Mouse (Mus musculus) heart, postnatal 10 days (tissue): Measurements from ENCODE around the gene Rps16. TPM values are rescaled to one million over a fixed set of nuclear protein-coding genes. Genes with fewer than 3 reads are reported as not detected.
"Not testable (repeated sequence)": the region's sequence is repeated elsewhere in the genome, so short reads cannot be mapped to it uniquely, and the experiment has no call there.

Source experiments
- DNase-seq, 2 experiments: peaks; one replicate each; pipeline ENCODE4 v3.0.0; 2021
- intact Hi-C: fragments of 180-260 bp; cut with DNase I; formaldehyde crosslinking; loops from one replicate; pipeline ENCODE4 v1.15.1; 2025
- total RNA-seq, 2 experiments: library from RNA; stranded (reverse); gene quantifications; 2 replicates each; pipeline ENCODE4 v1.2.3; 2021

The Rps16 gene
- total RNA-seq, 2 experiments from 2014 or later, result 768 to 852 TPM

DNA sequence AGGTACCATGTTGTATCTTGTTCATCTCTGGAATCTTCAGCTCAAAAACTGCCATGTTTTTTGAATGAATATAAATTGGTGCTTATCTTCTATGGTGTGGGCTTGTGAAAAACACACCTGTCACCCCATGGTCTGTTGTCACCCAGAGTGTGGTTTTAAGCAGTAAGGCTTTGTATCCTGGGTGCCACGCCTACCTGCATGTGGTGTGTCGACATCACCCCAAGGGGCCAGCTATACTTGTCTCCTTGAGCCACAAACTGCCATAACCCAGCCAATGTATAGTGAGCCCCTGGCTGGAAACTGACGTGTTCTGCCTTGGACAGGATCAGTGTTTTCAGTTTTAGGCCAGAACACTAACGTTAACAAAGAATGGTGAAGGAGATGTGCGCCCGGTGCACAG is 33.7 kb downstream of the Rps16 start:
- DNase-seq, result no peak
- intact Hi-C loops, result no loop called here

DNA sequence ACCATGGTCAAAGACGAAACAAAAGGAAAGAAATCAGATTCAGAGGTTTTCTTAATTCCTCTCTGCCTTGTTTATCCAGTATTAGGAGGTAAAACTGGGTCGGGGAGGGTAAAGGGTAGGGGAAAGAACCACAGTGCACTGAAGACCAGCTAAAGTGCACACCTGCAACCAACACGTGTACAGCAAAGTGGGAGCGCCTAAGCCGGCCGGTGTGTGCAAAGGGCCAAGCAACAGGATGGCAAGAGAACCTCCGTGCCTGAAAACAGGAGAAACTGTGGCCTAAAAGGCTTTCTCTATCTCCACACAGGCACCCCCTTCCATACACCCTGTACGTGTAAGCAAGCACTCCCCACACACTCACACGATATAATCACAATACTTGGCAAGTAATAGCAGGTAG is 34.7 kb downstream of the Rps16 start:
- intact Hi-C loops, result no loop called here
- DNase-seq, result no peak

DNA sequence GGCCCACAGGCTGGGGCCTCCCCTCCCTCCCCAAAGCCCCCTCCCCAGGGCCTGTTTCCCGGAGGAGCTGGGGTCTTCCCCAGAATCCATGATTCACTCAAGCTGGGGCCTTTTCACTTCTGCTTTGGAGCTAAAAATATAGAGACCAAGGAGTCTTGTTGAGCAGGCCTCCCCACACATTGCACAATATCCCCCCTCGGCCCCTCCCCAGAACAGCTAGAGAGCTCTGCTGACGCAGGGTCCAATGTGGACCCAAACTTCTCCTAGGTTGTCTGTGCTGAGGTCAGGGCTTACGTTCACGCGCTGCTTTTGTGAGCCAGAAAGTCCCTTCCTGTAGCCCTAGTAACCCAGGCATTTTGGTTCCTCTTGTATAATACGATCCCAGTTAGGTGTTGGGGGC is 35.6 kb downstream of the Rps16 start:
- peak; percentile 35 to 44 for DNase-seq
- intact Hi-C loops, result loop anchor here (1.0 kb wide), 1 partner anchor 13 kb away; no protein-coding TSS in a partner anchor

DNA sequence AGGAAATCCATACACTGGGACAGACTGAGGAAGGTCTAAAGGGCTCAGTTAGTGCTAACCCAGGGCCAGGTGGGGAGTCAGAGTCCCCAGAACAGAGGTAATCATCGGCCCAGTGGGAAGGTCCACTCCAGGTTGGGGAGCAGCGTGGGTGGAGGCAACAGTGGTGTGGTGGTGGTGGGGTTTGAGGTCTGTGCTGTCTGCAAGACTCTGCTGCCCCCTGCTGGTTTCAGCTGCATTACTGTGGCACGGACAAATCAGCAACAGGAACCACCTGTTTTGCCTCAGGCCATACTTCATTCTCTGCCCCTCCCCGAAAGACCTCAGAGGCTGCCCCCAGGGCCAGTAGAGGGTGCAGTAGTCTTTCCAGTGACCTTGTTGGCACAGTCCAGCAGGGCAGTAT is 36.0 kb downstream of the Rps16 start:
- peak; percentile 88 to 94 for DNase-seq
- intact Hi-C loops, result loop anchor here (1.0 kb wide), 1 partner anchor 13 kb away; no protein-coding TSS in a partner anchor

DNA sequence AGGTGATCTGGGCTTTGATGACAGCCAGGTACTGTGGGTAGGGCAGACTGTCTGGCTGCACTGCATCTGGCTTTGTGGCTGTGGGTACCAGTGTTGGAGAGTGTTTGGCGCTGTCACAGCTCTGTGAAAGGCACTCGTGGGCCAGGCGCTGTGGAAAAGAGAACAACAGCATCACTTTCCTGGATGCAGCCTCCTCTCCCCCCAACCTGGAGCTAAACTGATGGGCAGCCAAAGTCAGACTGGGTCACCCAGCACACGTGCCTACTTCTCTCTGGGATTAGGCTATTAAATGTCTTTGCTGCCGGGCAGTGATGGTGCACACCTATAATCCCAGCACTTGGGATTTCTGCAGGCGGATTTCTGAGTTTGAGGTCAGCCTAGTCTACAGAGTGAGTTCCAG is 36.4 kb downstream of the Rps16 start:
- intact Hi-C loops, result loop anchor here (1.0 kb wide), 1 partner anchor 14 kb away; no protein-coding TSS in a partner anchor
- not testable (repeated sequence) for DNase-seq

DNA sequence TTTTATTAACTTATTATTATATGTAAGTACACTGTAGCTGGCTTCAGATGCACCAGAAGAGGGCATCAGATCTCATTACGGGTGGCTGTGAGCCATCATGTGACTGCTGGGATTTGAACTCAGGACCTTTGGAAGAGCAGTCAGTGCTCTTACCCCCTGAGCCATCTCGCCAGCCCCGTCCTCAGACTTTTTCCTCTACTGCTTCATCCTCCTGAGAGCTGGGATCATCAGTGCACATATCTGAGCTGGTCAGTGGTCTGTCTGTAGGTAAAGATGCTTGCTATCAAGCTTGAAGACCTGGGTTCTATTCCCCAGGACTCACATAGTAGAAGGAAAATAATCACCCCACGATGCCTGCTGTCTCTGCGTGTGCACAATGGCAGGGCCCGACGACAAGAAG is 36.9 kb downstream of the Rps16 start:
- intact Hi-C loops, DNase-seq: not testable (repeated sequence)

DNA sequence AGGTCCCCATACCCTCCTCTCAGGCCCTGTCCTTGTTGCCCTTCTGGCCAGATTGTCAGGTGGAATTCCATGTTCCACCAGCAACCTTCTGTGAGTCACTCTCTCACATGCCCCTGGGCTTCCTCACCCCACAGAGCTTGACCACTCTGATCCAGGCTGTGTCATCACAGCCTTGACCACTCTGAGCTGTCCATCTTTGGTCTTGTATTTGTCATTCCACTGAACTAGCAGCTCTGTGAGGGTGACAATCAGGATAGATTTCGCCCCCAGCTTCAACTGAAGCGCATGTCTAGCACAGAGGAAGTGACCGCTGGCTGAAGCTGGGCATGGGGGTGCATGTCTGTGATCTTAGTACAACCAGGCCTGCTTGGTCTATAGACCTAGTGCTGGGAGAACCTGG is 39.9 kb downstream of the Rps16 start:
- intact Hi-C loops, result no loop called here
- no peak for DNase-seq

DNA sequence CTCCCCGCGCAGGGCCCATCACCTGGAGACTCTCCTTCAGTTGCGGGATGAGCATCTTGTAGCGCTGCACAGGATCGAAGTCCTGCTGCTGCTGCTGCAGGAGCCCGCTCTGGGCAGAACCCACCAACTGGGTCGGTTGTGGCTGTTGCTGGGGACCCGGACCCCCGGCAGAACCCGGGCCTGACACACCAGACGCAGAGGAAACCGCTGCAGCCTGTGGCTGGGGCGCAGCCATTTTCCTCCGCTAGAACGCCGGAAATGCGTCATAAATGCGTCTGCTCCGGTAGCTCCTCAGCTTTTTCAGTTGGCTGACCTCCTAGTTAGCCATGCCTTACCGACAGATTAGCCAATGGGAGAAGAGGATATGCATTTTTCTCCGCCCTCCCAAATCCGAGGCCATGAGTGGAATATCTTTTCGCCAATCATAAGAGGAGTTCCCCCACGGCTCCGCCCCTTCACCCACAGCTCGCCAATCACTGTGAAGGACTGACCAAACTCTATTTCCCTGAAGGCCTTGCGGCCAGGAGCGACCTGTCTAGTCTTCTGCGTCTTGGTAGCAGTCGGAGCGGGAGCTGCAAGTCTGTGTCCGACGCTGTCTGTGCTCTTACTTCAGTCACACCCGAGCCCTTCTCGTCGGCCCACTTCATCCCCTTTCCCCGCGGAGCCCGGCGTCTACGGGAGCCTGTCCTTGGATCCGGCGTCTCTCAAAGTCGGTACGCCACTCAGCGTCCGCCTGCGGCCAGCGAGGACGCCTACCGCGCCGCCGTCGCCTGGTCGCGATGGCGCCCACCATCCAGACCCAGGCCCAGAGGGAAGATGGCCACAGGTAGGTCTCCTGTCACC is 42.2 kb downstream of the Rps16 start, which contains the start of the genes Med29 and Paf1:
Gene Med29 (minus strand): TSS at position 280 of the 843 bp plus-strand sequence.
Gene Paf1 (plus strand): TSS at position 523 of the 843 bp plus-strand sequence.
- peak; percentile 98 for DNase-seq
- intact Hi-C loops, result no loop called here

DNA sequence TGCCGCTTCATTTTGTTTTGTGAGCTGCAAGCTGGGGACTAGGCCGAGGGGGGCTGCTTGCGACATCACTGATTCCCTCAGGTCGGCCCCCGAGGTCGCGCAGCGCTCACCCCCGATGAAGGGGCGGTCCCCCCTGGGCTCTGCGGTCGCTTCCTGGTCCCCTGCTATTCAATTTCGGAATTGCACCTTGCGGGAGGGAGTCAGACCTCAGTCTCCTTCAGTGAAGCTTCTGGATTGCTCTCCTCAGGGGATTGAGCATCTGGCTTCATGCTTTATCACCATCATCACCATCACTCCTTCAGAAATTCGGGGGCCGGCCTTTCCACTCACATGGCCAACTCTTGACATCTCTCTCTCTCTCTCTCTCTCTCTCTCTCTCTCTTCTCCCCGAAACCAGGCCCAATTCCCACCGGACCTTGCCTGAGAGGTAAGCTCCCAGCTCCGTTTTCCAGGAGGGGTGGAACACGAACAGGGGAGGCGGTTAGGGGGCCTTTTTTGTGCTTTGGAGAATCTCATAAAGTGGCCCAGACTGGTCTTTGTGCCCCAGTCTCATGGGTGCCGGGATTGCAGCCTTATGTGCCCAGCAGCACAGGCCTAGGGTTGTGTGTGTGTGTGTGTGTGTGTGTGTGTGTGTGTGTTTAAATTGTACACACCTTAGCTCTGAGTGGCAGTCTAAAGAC is 43.0 kb downstream of the Rps16 start:
- no peak for DNase-seq
- intact Hi-C loops, result no loop called here

DNA sequence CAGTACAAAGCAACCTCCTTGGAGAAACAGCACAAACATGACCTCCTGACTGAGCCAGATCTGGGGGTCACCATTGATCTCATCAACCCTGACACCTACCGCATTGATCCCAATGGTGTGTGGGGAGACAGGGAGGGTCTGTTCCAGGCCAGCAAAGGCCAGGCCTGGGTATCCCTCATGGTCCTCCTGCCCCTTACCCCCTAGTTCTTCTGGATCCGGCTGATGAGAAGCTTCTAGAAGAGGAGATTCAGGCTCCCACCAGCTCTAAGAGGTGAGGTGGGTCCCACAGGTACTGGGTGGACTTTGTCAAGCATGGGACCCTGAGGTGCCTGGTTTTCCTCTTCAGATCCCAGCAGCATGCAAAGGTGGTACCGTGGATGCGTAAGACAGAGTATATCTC is 45.0 kb downstream of the Rps16 start:
- intact Hi-C loops, result no loop called here
- no peak for DNase-seq

DNA sequence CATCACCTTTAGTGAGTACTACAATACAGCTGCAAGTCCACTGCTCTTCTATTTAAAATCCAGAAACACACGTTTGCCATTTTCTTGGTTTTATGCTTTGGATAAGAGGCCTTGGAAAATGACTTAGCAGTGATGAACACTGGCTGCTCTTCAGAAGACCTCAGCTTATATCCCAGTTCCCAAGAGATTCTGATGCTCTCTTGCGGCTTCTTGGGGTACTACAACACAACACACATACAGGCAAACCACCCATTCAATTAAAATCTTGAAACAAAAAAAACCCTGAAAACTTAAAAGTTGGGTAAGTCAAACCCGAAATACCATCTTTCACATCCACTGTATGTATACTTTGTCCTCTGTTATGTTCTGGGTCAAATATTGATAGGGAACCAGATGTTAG is 47.5 kb downstream of the Rps16 start:
- intact Hi-C loops, result no loop called here
- peak; percentile 35 to 62 for DNase-seq

DNA sequence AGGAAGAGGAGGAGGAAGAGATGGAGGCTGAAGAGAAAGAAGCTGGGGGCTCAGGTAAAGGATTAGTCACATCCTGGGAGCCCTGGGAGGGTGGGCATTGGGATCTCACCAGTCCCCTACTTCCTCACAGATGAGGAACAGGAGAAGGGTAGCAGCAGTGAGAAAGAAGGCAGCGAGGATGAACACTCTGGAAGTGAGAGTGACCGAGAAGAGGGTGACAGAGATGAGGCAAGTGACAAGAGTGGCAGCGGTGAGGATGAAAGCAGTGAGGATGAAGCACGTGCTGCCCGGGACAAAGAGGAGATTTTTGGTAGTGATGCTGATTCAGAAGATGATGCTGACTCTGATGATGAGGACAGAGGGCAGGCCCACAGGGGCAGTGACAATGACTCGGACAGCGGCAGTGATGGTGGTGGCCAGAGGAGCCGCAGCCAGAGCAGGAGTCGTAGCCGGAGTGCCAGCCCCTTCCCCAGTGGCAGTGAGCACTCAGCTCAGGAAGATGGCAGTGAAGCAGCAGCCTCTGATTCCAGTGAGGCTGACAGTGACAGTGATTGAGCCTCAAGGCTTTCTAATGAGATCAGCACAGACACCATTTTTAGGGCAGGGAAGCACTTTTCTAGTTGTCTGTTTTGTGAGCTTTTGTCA is 48.4 kb downstream of the Rps16 start:
- intact Hi-C loops, result no loop called here
- no peak for DNase-seq

DNA sequence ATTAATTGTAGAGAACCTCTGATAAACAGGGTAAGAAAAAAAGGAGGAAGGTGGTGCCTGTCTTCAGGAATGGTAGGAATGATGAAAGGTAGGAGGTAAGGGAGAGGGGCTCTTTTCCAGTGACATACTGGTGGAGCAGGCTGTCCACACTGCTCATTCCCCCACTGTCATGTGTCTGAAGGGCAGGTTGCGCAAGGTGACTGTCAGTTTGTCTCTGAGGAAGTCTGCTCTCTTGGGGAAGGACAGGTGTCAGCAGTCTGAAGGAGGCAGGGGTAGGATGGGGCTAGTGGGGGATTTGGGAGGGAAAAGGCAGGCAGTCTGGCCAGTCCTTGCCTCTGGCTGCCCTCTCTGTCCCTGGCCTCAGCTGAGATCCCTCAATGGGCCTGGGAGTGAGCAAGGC is 50.6 kb downstream of the Rps16 start:
- DNase-seq, result no peak
- intact Hi-C loops, result no loop called here

DNA sequence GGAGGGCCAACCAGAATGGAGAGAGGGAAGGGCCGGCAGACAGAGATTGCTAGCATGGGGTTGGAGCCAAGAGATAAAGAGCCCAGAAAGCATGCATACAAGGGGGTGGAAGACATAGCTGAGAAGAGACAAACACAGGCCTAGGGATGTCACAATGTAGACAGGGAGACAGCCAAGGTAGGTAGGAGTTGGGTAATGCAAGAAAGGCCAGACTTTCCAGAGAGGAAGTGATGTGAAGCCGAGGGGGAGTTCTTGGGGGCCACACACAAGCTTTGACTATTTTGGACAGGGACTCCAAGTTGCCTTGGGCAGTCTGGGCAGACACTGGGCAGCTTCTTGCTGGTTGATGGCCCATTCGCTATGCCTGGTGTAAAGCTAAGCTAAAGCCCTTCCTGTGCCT is 51.5 kb downstream of the Rps16 start:
- intact Hi-C loops, result no loop called here
- no peak for DNase-seq

Other genes starting within 250 kb of the Rps16 start
- gene 9530053A07Rik, start 221.2 kb upstream of the Rps16 start, total RNA-seq, result not detected
- gene Fbl, start 180.9 kb upstream of the Rps16 start, total RNA-seq, result 10 to 100 TPM; 46.8 to 50.0 TPM
- gene Dyrk1b, start 171.2 kb upstream of the Rps16 start, total RNA-seq, result 10 to 100 TPM; 32.2 to 35.6 TPM
- 10 to 100 TPM; 17.1 to 17.2 TPM for gene Eid2, start 82.8 kb upstream of the Rps16 start, total RNA-seq
- 10 to 100 TPM; 10.9 to 11.1 TPM for gene Eid2b, start 72.9 kb upstream of the Rps16 start, total RNA-seq
- not detected for gene Selenov, start 59.5 kb upstream of the Rps16 start, total RNA-seq
- gene Dll3, start 48.4 kb upstream of the Rps16 start, total RNA-seq, result not detected
- 10 to 100 TPM; 54.8 to 58.8 TPM for gene Timm50, start 38.6 kb upstream of the Rps16 start, total RNA-seq
- 10 to 100 TPM; 60.7 to 61.1 TPM for gene Supt5, start 11.9 kb upstream of the Rps16 start, total RNA-seq
- 10 to 100 TPM; 36.0 to 42.3 TPM for gene Plekhg2, start 21.9 kb downstream of the Rps16 start, total RNA-seq
- gene Zfp36, start 29.6 kb downstream of the Rps16 start, total RNA-seq, result 10 to 100 TPM; 12.7 to 15.8 TPM
- gene Med29, start 42.1 kb downstream of the Rps16 start, total RNA-seq, result 10 to 100 TPM; 20.7 to 22.6 TPM
- 10 to 100 TPM; 41.7 to 51.2 TPM for gene Paf1, start 42.3 kb downstream of the Rps16 start, total RNA-seq
- 1 to 10 TPM; 7.6 to 8.7 TPM for gene Gmfg, start 86.8 kb downstream of the Rps16 start, total RNA-seq
- 1 to 10 TPM; 2.0 to 2.7 TPM for gene Lrfn1, start 101.3 kb downstream of the Rps16 start, total RNA-seq
- gene Ifnl2, start 159.8 kb downstream of the Rps16 start, total RNA-seq, result not detected
- gene Ifnl3, start 172.2 kb downstream of the Rps16 start, total RNA-seq, result not detected
- gene Sycn, start 190.2 kb downstream of the Rps16 start, total RNA-seq, result not detected
- not detected for gene Nccrp1, start 196.6 kb downstream of the Rps16 start, total RNA-seq
- gene Samd4b, start 247.5 kb downstream of the Rps16 start, total RNA-seq, result 10 to 100 TPM; 37.7 to 40.4 TPM
- gene Pak4, start 247.5 kb downstream of the Rps16 start, total RNA-seq, result 10 to 100 TPM; 11.2 to 15.6 TPM